Mouse (Mus musculus): ENCODE data around the gene Hikeshi. TPM values are rescaled to one million over a fixed set of nuclear protein-coding genes. Genes with fewer than 3 reads are reported as not detected.

The Hikeshi gene
- 67.9 and 99.0 TPM in 2 replicates for polyA plus RNA-seq (2012; ENCODE audit: insufficient read depth, insufficient read length, missing spikeins)

GRCm38 (mm10) chr7:89940571-89941463 lies at the start of gene Hikeshi:
Gene Hikeshi, minus strand, starts transcription at chr7:89941204.
- peak within 1 kb of the TSS; percentile 83 for H3K4me3 ChIP-seq (ENCODE audit: insufficient read depth, low read depth, low read length)
- peak within 1 kb of the TSS; percentile 75 for H3K27ac ChIP-seq (replicated peaks; ENCODE audit: low read depth, low read length)
- H3K4me1 ChIP-seq (ENCODE audit: control insufficient read depth, insufficient read depth, insufficient read length, low read length) = peaks cover 4% of the 10 kb centered on the region; the same call in 1 of the 2 replicates

- no peaks in the 10 kb centered on the region for H3K4me1 ChIP-seq (ENCODE audit: control insufficient read depth, insufficient read depth, insufficient read length, low read length)
- H3K27ac ChIP-seq (replicated peaks; ENCODE audit: low read depth, low read length) = no peak overlapping the region
- H3K4me3 ChIP-seq (ENCODE audit: insufficient read depth, low read depth, low read length) = no peak overlapping the region
Observed at GRCm38 (mm10) chr7:89984421-89984820, 43.4 kb upstream of the Hikeshi start.

- peaks cover 6% of the 10 kb centered on the region for H3K4me1 ChIP-seq (ENCODE audit: control insufficient read depth, insufficient read depth, insufficient read length, low read length)
- no peak overlapping the region for H3K27ac ChIP-seq (replicated peaks; ENCODE audit: low read depth, low read length)
- H3K4me3 ChIP-seq (ENCODE audit: insufficient read depth, low read depth, low read length) = no peak overlapping the region
Observed at GRCm38 (mm10) chr7:89983441-89983840, 42.4 kb upstream of the Hikeshi start.

DNA sequence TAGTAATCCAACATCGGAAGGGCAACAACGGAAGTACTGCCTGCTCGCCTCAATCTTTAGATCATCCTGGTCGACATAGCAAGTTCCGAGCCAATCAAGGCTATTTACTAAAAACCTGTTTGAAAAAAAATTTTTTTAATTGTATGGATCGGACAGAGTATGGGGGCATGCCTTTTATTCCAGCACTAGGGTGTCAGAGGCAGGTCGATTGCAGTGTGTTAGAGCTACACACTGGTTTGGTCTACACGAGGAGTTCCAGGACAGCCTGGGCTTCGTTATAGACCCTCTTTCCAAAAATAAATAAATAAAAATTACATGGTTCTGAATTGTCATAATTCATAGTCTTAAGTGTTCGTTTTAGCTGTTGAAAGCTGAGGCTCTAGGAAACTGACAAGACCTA lies 40.6 kb upstream of the Hikeshi start:
- peak overlapping the region; percentile 93 for H3K4me3 ChIP-seq (ENCODE audit: insufficient read depth, low read depth, low read length)
- H3K4me1 ChIP-seq (ENCODE audit: control insufficient read depth, insufficient read depth, insufficient read length, low read length) = peaks cover 8% of the 10 kb centered on the region
- 0 out of 2 replicates have a peak overlapping the region, but pooled peaks have one; percentile 36 for H3K27ac ChIP-seq (replicated peaks; ENCODE audit: low read depth, low read length)

GRCm38 (mm10) chr7:89980485-89981422 lies 39.8 kb upstream of the Hikeshi start, which contains the start of gene Eed:
Gene Eed, minus strand, starts transcription at chr7:89980983.
- peak within 1 kb of the TSS; percentile 98 for H3K27ac ChIP-seq (replicated peaks; ENCODE audit: low read depth, low read length)
- peak within 1 kb of the TSS; percentile 93 for H3K4me3 ChIP-seq (ENCODE audit: insufficient read depth, low read depth, low read length)
- H3K4me1 ChIP-seq (ENCODE audit: control insufficient read depth, insufficient read depth, insufficient read length, low read length) = peaks cover 8% of the 10 kb centered on the region

GRCm38 (mm10) chr7:89980133-89980484 lies 39.1 kb upstream of the Hikeshi start:
- H3K4me3 ChIP-seq (ENCODE audit: insufficient read depth, low read depth, low read length) = peak overlapping the region; percentile 93
- H3K4me1 ChIP-seq (ENCODE audit: control insufficient read depth, insufficient read depth, insufficient read length, low read length) = peaks cover 8% of the 10 kb centered on the region
- H3K27ac ChIP-seq (replicated peaks; ENCODE audit: low read depth, low read length) = peak overlapping the region; percentile 86

DNA sequence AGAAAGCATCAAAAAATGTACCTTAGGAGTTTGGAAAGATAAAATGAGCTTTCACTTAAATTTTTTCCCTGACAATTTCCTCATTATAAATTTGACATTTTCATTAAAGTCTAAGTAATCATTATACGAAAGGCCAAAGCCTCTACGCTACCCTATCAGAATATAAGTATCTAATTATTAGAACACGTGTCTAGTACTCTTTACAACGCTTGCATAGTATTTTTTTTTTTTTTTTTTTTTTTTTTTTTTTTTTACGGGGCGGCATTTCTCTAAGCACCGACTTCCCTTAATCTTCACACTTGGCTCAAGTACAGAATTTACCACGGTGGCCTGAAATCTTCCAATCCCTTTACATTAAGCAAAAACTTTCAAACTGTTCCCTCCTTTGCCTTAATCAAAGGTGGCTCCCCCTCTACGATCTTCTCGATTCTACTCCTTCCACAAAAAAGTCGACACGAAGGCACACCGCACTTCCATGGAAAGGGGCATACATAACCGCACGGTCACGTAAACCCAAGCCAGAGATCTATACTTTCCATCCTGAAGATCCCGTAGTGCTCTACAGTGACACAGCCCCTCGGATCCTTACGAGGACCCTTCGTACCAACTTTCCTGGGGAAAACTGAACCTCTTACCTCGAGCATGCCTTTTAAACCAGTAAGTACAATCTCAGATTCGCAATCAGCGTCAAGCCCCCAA lies 38.6 kb upstream of the Hikeshi start:
- H3K4me3 ChIP-seq (ENCODE audit: insufficient read depth, low read depth, low read length) = peak overlapping the region; percentile 93
- H3K4me1 ChIP-seq (ENCODE audit: control insufficient read depth, insufficient read depth, insufficient read length, low read length) = peaks cover 8% of the 10 kb centered on the region
- H3K27ac ChIP-seq (replicated peaks; ENCODE audit: low read depth, low read length) = peak overlapping the region; percentile 86

DNA sequence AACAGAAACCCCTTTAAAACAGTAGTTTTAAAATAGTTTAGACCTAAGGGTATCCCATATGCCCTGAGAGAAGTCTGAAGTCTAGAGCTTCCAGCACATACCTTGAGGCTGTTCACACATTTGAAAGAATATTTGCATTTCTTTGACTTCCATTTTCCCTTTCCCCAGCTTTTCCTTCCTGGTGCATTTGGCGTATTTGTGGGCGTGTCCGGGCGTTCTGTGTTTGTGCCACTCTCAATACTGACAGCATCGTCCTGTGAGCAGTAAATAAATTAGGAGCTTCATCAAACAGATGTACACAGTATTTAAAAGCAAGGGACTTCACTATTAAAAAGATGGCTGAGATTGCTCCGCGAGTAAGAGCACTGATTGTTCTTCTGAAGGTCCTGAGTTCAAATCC lies 35.8 kb upstream of the Hikeshi start:
- no peak overlapping the region for H3K27ac ChIP-seq (replicated peaks; ENCODE audit: low read depth, low read length)

GRCm38 (mm10) chr7:89975571-89975970 lies 34.6 kb upstream of the Hikeshi start:
- H3K4me1 ChIP-seq (ENCODE audit: control insufficient read depth, insufficient read depth, insufficient read length, low read length) = peaks cover 8% of the 10 kb centered on the region
- no peak overlapping the region for H3K27ac ChIP-seq (replicated peaks; ENCODE audit: low read depth, low read length)
- no peak overlapping the region for H3K4me3 ChIP-seq (ENCODE audit: insufficient read depth, low read depth, low read length)

More for the DNA sequence above, 35.8 kb upstream of the Hikeshi start:
- H3K4me1 ChIP-seq (ENCODE audit: control insufficient read depth, insufficient read depth, insufficient read length, low read length) = peaks cover 8% of the 10 kb centered on the region
- H3K4me3 ChIP-seq (ENCODE audit: insufficient read depth, low read depth, low read length) = no peak overlapping the region

- Histone ChIP-seq H3K4me1 (ENCODE audit: control insufficient read depth, insufficient read depth, insufficient read length, low read length) (no peaks in the 10 kb centered on the region; the same call in 1 of the 2 replicates), H3K27ac (replicated peaks; ENCODE audit: low read depth, low read length) (no peak overlapping the region), H3K4me3 (ENCODE audit: insufficient read depth, low read depth, low read length) (no peak overlapping the region)
Observed at GRCm38 (mm10) chr7:89967235-89967634, 26.2 kb upstream of the Hikeshi start.

GRCm38 (mm10) chr7:89966771-89967170 lies 25.8 kb upstream of the Hikeshi start:
- Histone ChIP-seq H3K27ac (replicated peaks; ENCODE audit: low read depth, low read length) (no peak overlapping the region), H3K4me3 (ENCODE audit: insufficient read depth, low read depth, low read length) (no peak overlapping the region), H3K4me1 (ENCODE audit: control insufficient read depth, insufficient read depth, insufficient read length, low read length) (no peaks in the 10 kb centered on the region; the same call in 1 of the 2 replicates)

DNA sequence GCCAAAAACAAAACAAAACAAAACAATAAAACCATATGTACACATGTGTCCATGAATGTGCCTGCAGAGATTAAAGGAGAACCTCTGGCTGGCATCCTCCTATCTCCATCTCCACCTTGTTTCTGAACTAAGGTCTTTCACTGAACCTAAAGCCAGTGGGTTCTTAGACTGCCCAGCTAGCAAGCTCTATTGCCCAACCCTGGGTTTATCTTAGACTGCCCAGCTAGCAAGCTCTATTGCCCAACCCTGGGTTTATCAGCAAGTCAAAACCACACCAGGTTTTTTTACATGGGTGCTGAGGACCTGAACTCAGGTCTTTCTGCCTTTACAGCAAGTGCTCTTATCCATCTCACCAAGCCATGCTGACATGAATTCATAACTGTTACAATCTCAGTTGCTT lies 22.1 kb upstream of the Hikeshi start:
- Histone ChIP-seq H3K4me1 (ENCODE audit: control insufficient read depth, insufficient read depth, insufficient read length, low read length) (no peaks in the 10 kb centered on the region), H3K27ac (replicated peaks; ENCODE audit: low read depth, low read length) (no peak overlapping the region), H3K4me3 (ENCODE audit: insufficient read depth, low read depth, low read length) (no peak overlapping the region)

- Histone ChIP-seq H3K4me3 (ENCODE audit: insufficient read depth, low read depth, low read length) (no peak overlapping the region), H3K4me1 (ENCODE audit: control insufficient read depth, insufficient read depth, insufficient read length, low read length) (no peaks in the 10 kb centered on the region), H3K27ac (replicated peaks; ENCODE audit: low read depth, low read length) (no peak overlapping the region)
Observed at GRCm38 (mm10) chr7:89957300-89957699, 16.3 kb upstream of the Hikeshi start.

GRCm38 (mm10) chr7:89954261-89954660 lies 13.3 kb upstream of the Hikeshi start:
- Histone ChIP-seq H3K27ac (replicated peaks; ENCODE audit: low read depth, low read length) (no peak overlapping the region), H3K4me3 (ENCODE audit: insufficient read depth, low read depth, low read length) (no peak overlapping the region), H3K4me1 (ENCODE audit: control insufficient read depth, insufficient read depth, insufficient read length, low read length) (no peaks in the 10 kb centered on the region)

Data from brown adipose tissue, adult 24 weeks (tissue).